Mouse (Mus musculus) left cerebral cortex, adult 2 months (tissue): ENCODE measurements at regions not wholly inside any gene's neighbourhood (a gene's known extent, or its start where the extent isn't known, plus 50 kb on each side); places are given as distances from the start of the nearest gene placed in this dataset.

Source experiments
- DNase-seq, 2 experiments: peaks; one replicate each; pipeline ENCODE4 v3.0.0; 2021 to 2022; ENCODE audit warnings: low spot score in 2 of 2, mixed read lengths in 1 of 2; ENCODE audit errors: extremely low spot score in 1 of 2
- H3K27ac ChIP-seq: fragments of 200-600 bp; 2 replicates; pipeline ENCODE4 v1.8.1; 2022
- H3K4me3 ChIP-seq: fragments of 200-600 bp; 2 replicates; pipeline ENCODE4 v1.8.1; 2022
- CTCF ChIP-seq: fragments of 200-600 bp; IDR thresholded peaks from 2 replicates; pipeline ENCODE4 v1.8.1; 2022; ENCODE audit warnings: antibody characterized with exemption, mild to moderate bottlenecking, moderate library complexity
- intact Hi-C: fragments of 180-260 bp; cut with DNase I; formaldehyde crosslinking; loops from one replicate; pipeline ENCODE4 v1.15.1; 2025

GRCm38 (mm10) chr9:116321908-116322307 lies 146.7 kb upstream of the Tgfbr2 start:
- Histone ChIP-seq H3K4me3 (no peak overlapping the region), H3K27ac (no peak overlapping the region)
- no peak for DNase-seq
- TF ChIP-seq CTCF: no peak
- intact Hi-C loops: no loop called here

GRCm38 (mm10) chr9:116319421-116319820 lies 144.3 kb upstream of the Tgfbr2 start:
- H3K4me3 ChIP-seq: no peak overlapping the region
- intact Hi-C loops: no loop called here
- no peak for DNase-seq
- H3K27ac ChIP-seq: no peak overlapping the region
- no peak for TF ChIP-seq CTCF

GRCm38 (mm10) chr9:116316582-116317095 lies 141.5 kb upstream of the Tgfbr2 start:
- no peak for TF ChIP-seq CTCF
- Histone ChIP-seq H3K27ac (no peak overlapping the region), H3K4me3 (no peak overlapping the region)
- no peak for DNase-seq
- intact Hi-C loops: no loop called here

- intact Hi-C loops: no loop called here
- Histone ChIP-seq H3K4me3 (no peak overlapping the region), H3K27ac (no peak overlapping the region)
- DNase-seq: no peak
- TF ChIP-seq CTCF: no peak
Measured at GRCm38 (mm10) chr9:116314803-116315202, 139.6 kb upstream of the Tgfbr2 start.

GRCm38 (mm10) chr9:116313932-116314790 lies 139.0 kb upstream of the Tgfbr2 start:
- DNase-seq: no peak
- TF ChIP-seq CTCF: no peak
- intact Hi-C loops: no loop called here
- Histone ChIP-seq H3K27ac (no peak overlapping the region), H3K4me3 (no peak overlapping the region)

- intact Hi-C loops: no loop called here
- no peak overlapping the region for H3K4me3 ChIP-seq
- no peak overlapping the region for H3K27ac ChIP-seq
- DNase-seq: no peak
- TF ChIP-seq CTCF: no peak
Measured at GRCm38 (mm10) chr9:116311364-116311763, 136.2 kb upstream of the Tgfbr2 start.

GRCm38 (mm10) chr9:116301602-116302001 lies 126.4 kb upstream of the Tgfbr2 start:
- no peak for TF ChIP-seq CTCF
- no peak overlapping the region for H3K27ac ChIP-seq
- intact Hi-C loops: no loop called here
- no peak overlapping the region for H3K4me3 ChIP-seq
- no peak for DNase-seq

- no peak for TF ChIP-seq CTCF
- H3K27ac ChIP-seq: no peak overlapping the region
- DNase-seq: no peak
- H3K4me3 ChIP-seq: no peak overlapping the region
- intact Hi-C loops: no loop called here
Measured at GRCm38 (mm10) chr9:116298791-116299190, 123.6 kb upstream of the Tgfbr2 start.

- TF ChIP-seq CTCF: no peak
Measured at GRCm38 (mm10) chr9:116296349-116296748, 121.2 kb upstream of the Tgfbr2 start.

GRCm38 (mm10) chr9:116294073-116294472 lies 118.9 kb upstream of the Tgfbr2 start:
- Histone ChIP-seq H3K4me3 (no peak overlapping the region), H3K27ac (no peak overlapping the region)
- no peak for DNase-seq
- intact Hi-C loops: no loop called here
- TF ChIP-seq CTCF: no peak

More at GRCm38 (mm10) chr9:116296349-116296748, 121.2 kb upstream of the Tgfbr2 start:
- no peak for DNase-seq
- Histone ChIP-seq H3K27ac (no peak overlapping the region), H3K4me3 (no peak overlapping the region)
- intact Hi-C loops: no loop called here

- no peak for DNase-seq
- no peak for TF ChIP-seq CTCF
- no peak overlapping the region for H3K27ac ChIP-seq
- intact Hi-C loops: no loop called here
- H3K4me3 ChIP-seq: no peak overlapping the region
Measured at GRCm38 (mm10) chr9:116293110-116293509, 118.0 kb upstream of the Tgfbr2 start.

- Histone ChIP-seq H3K27ac (no peak overlapping the region), H3K4me3 (no peak overlapping the region)
- DNase-seq: no peak
- intact Hi-C loops: no loop called here
- no peak for TF ChIP-seq CTCF
Measured at GRCm38 (mm10) chr9:116291624-116292023, 116.5 kb upstream of the Tgfbr2 start.

GRCm38 (mm10) chr9:116290896-116291295 lies 115.7 kb upstream of the Tgfbr2 start:
- no peak overlapping the region for H3K27ac ChIP-seq
- no peak overlapping the region for H3K4me3 ChIP-seq
- intact Hi-C loops: no loop called here
- TF ChIP-seq CTCF: no peak
- DNase-seq: no peak
